Mouse (Mus musculus) thymus, adult 2 months (tissue): ENCODE measurements around the gene Dop1b.

Experiments
- CTCF ChIP-seq: fragments of 200-500 bp; IDR thresholded peaks from 2 replicates; pipeline ENCODE4 v1.5.1; 2012; ENCODE audit warnings: mild to moderate bottlenecking, control low read depth, low read length, moderate library complexity, borderline replicate concordance; ENCODE audit not compliant: control insufficient read depth, poor library complexity, insufficient read depth; ENCODE audit errors: extremely low read depth
- POLR2A ChIP-seq: fragments of 200-500 bp; IDR thresholded peaks from 2 replicates; pipeline ENCODE4 v1.6.1; 2012; ENCODE audit warnings: mild to moderate bottlenecking, low read length, control low read depth, moderate library complexity; ENCODE audit not compliant: control insufficient read depth, poor library complexity, insufficient read depth; ENCODE audit errors: extremely low read depth

GRCm38 (mm10) chr16:93797841-93798492 is 86.3 kb downstream of the Dop1b start:
- TF ChIP-seq CTCF (no peak), POLR2A (no peak)
